Mouse (Mus musculus): ENCODE data around the gene Ndrg2. TPM values are rescaled to one million over a fixed set of nuclear protein-coding genes. Genes with fewer than 3 reads are reported as not detected.
"Not testable (repeated sequence)": the region's sequence is repeated elsewhere in the genome, so short reads cannot be mapped to it uniquely, and the experiment has no call there.

The Ndrg2 gene
- polyA plus RNA-seq, 1 experiment from 2014 or later: 421 TPM

GRCm38 (mm10) chr14:51889833-51890232 lies 24.1 kb downstream of the Ndrg2 start:
- peaks cover 49% of the 10 kb centered on the region for H3K36me3 ChIP-seq (ENCODE audit: control insufficient read depth, insufficient read depth)
- 82% methylated on average over 6 of the region's 6 CpGs for WGBS
- peaks cover 17% of the 10 kb centered on the region for H3K4me1 ChIP-seq (ENCODE audit: control insufficient read depth, insufficient read depth, low read length)
- no peaks in the 10 kb centered on the region for H3K27me3 ChIP-seq (ENCODE audit: control insufficient read depth, insufficient read depth, low read length)
- H3K27ac ChIP-seq (ENCODE audit: low read length): no peak overlapping the region
- H3K9me3 ChIP-seq (replicated peaks; ENCODE audit: control insufficient read depth, low read length): no peaks in the 10 kb centered on the region
- no peak for ATAC-seq (replicated peaks; ENCODE audit: extremely low read depth, insufficient read depth, low FRiP score)
- no peak overlapping the region for H3K9ac ChIP-seq (ENCODE audit: low read length)
- no peak overlapping the region for H3K4me3 ChIP-seq (ENCODE audit: low read length)
- H3K4me2 ChIP-seq (ENCODE audit: low read depth, low read length): no peak overlapping the region

GRCm38 (mm10) chr14:51886051-51886450 lies 27.9 kb downstream of the Ndrg2 start:
- Histone ChIP-seq H3K9me3 (replicated peaks; ENCODE audit: control insufficient read depth, low read length) (no peaks in the 10 kb centered on the region), H3K9ac (ENCODE audit: low read length) (no peak overlapping the region; the same call in 1 of the 2 replicates), H3K4me3 (ENCODE audit: low read length) (no peak overlapping the region), H3K36me3 (ENCODE audit: control insufficient read depth, insufficient read depth) (peaks cover 41% of the 10 kb centered on the region), H3K4me2 (ENCODE audit: low read depth, low read length) (peak overlapping the region; percentile 95), H3K4me1 (ENCODE audit: control insufficient read depth, insufficient read depth, low read length) (peaks cover 11% of the 10 kb centered on the region), H3K27ac (ENCODE audit: low read length) (no peak overlapping the region), H3K27me3 (ENCODE audit: control insufficient read depth, insufficient read depth, low read length) (no peaks in the 10 kb centered on the region)
- ATAC-seq (replicated peaks; ENCODE audit: extremely low read depth, insufficient read depth, low FRiP score): no peak
- 57% methylated on average over 6 of the region's 6 CpGs for WGBS

- ATAC-seq (replicated peaks; ENCODE audit: extremely low read depth, insufficient read depth, low FRiP score): peak; percentile 95
- Histone ChIP-seq H3K9me3 (replicated peaks; ENCODE audit: control insufficient read depth, low read length) (no peaks in the 10 kb centered on the region), H3K27me3 (ENCODE audit: control insufficient read depth, insufficient read depth, low read length) (no peaks in the 10 kb centered on the region), H3K27ac (ENCODE audit: low read length) (peak within 1 kb of the TSS; percentile 69), H3K36me3 (ENCODE audit: control insufficient read depth, insufficient read depth) (peaks cover 30% of the 10 kb centered on the region), H3K4me2 (ENCODE audit: low read depth, low read length) (peak within 1 kb of the TSS; percentile 95), H3K9ac (ENCODE audit: low read length) (peak within 1 kb of the TSS; percentile 77), H3K4me3 (ENCODE audit: low read length) (peak within 1 kb of the TSS; percentile 86), H3K4me1 (ENCODE audit: control insufficient read depth, insufficient read depth, low read length) (peaks cover 11% of the 10 kb centered on the region)
- WGBS: under 1% methylated on average over 43 of the region's 43 CpGs
Observed at GRCm38 (mm10) chr14:51884598-51885331, 29.2 kb downstream of the Ndrg2 start, which contains the start of gene Mettl17. Mettl17 (plus strand) TSS chr14:51884842.

- Histone ChIP-seq H3K9ac (ENCODE audit: low read length) (peak overlapping the region; percentile 70), H3K4me2 (ENCODE audit: low read depth, low read length) (peak overlapping the region; percentile 95), H3K4me1 (ENCODE audit: control insufficient read depth, insufficient read depth, low read length) (peaks cover 11% of the 10 kb centered on the region), H3K36me3 (ENCODE audit: control insufficient read depth, insufficient read depth) (peaks cover 24% of the 10 kb centered on the region), H3K4me3 (ENCODE audit: low read length) (peak overlapping the region; percentile 86), H3K27ac (ENCODE audit: low read length) (peak overlapping the region; percentile 69), H3K27me3 (ENCODE audit: control insufficient read depth, insufficient read depth, low read length) (no peaks in the 10 kb centered on the region), H3K9me3 (replicated peaks; ENCODE audit: control insufficient read depth, low read length) (no peaks in the 10 kb centered on the region)
- peak; percentile 1; the same call in 1 of the 2 replicates for ATAC-seq (replicated peaks; ENCODE audit: extremely low read depth, insufficient read depth, low FRiP score)
- WGBS: 2% methylated on average over 14 of the region's 14 CpGs
Observed at GRCm38 (mm10) chr14:51884031-51884544, 29.9 kb downstream of the Ndrg2 start.

GRCm38 (mm10) chr14:51883527-51884030 lies 30.4 kb downstream of the Ndrg2 start:
- Histone ChIP-seq H3K9me3 (replicated peaks; ENCODE audit: control insufficient read depth, low read length) (no peaks in the 10 kb centered on the region), H3K4me2 (ENCODE audit: low read depth, low read length) (peak overlapping the region; percentile 95), H3K4me3 (ENCODE audit: low read length) (peak overlapping the region; percentile 86), H3K9ac (ENCODE audit: low read length) (peak overlapping the region; percentile 70), H3K27ac (ENCODE audit: low read length) (peak overlapping the region; percentile 69), H3K27me3 (ENCODE audit: control insufficient read depth, insufficient read depth, low read length) (no peaks in the 10 kb centered on the region), H3K4me1 (ENCODE audit: control insufficient read depth, insufficient read depth, low read length) (peaks cover 11% of the 10 kb centered on the region), H3K36me3 (ENCODE audit: control insufficient read depth, insufficient read depth) (peaks cover 19% of the 10 kb centered on the region)
- ATAC-seq (replicated peaks; ENCODE audit: extremely low read depth, insufficient read depth, low FRiP score): peak; percentile 25; the same call in 1 of the 2 replicates
- WGBS: 0% methylated on average over 4 of the region's 4 CpGs

- ATAC-seq (replicated peaks; ENCODE audit: extremely low read depth, insufficient read depth, low FRiP score): no peak
- no peaks in the 10 kb centered on the region for H3K9me3 ChIP-seq (replicated peaks; ENCODE audit: control insufficient read depth, low read length)
- H3K4me1 ChIP-seq (ENCODE audit: control insufficient read depth, insufficient read depth, low read length): no peaks in the 10 kb centered on the region
- WGBS: 67% methylated on average over 3 of the region's 3 CpGs
- H3K4me3 ChIP-seq (ENCODE audit: low read length): no peak overlapping the region
- H3K27ac ChIP-seq (ENCODE audit: low read length): no peak overlapping the region
- H3K27me3 ChIP-seq (ENCODE audit: control insufficient read depth, insufficient read depth, low read length): no peaks in the 10 kb centered on the region
- no peak overlapping the region for H3K4me2 ChIP-seq (ENCODE audit: low read depth, low read length)
- H3K36me3 ChIP-seq (ENCODE audit: control insufficient read depth, insufficient read depth): no peaks in the 10 kb centered on the region
- H3K9ac ChIP-seq (ENCODE audit: low read length): no peak overlapping the region
Observed at GRCm38 (mm10) chr14:51877517-51877916, 36.4 kb downstream of the Ndrg2 start.

GRCm38 (mm10) chr14:51871741-51872140 lies 42.2 kb downstream of the Ndrg2 start:
- no peaks in the 10 kb centered on the region for H3K9me3 ChIP-seq (replicated peaks; ENCODE audit: control insufficient read depth, low read length)
- WGBS: 67% methylated on average over 9 of the region's 9 CpGs
- H3K36me3 ChIP-seq (ENCODE audit: control insufficient read depth, insufficient read depth): no peaks in the 10 kb centered on the region
- H3K27ac ChIP-seq (ENCODE audit: low read length): no peak overlapping the region
- no peaks in the 10 kb centered on the region for H3K27me3 ChIP-seq (ENCODE audit: control insufficient read depth, insufficient read depth, low read length)
- ATAC-seq (replicated peaks; ENCODE audit: extremely low read depth, insufficient read depth, low FRiP score): no peak
- H3K9ac ChIP-seq (ENCODE audit: low read length): no peak overlapping the region
- H3K4me2 ChIP-seq (ENCODE audit: low read depth, low read length): no peak overlapping the region
- H3K4me1 ChIP-seq (ENCODE audit: control insufficient read depth, insufficient read depth, low read length): no peaks in the 10 kb centered on the region
- H3K4me3 ChIP-seq (ENCODE audit: low read length): no peak overlapping the region

- ATAC-seq (replicated peaks; ENCODE audit: extremely low read depth, insufficient read depth, low FRiP score): no peak
- H3K9ac ChIP-seq (ENCODE audit: low read length): no peak overlapping the region
- no peaks in the 10 kb centered on the region for H3K27me3 ChIP-seq (ENCODE audit: control insufficient read depth, insufficient read depth, low read length)
- 68% methylated on average over 2 of the region's 2 CpGs for WGBS
- no peaks in the 10 kb centered on the region for H3K36me3 ChIP-seq (ENCODE audit: control insufficient read depth, insufficient read depth)
- H3K4me2 ChIP-seq (ENCODE audit: low read depth, low read length): no peak overlapping the region
- no peaks in the 10 kb centered on the region for H3K4me1 ChIP-seq (ENCODE audit: control insufficient read depth, insufficient read depth, low read length)
- no peak overlapping the region for H3K4me3 ChIP-seq (ENCODE audit: low read length)
- H3K27ac ChIP-seq (ENCODE audit: low read length): no peak overlapping the region
- no peaks in the 10 kb centered on the region for H3K9me3 ChIP-seq (replicated peaks; ENCODE audit: control insufficient read depth, low read length)
Observed at GRCm38 (mm10) chr14:51870756-51871155, 43.2 kb downstream of the Ndrg2 start.

- H3K27me3 ChIP-seq (ENCODE audit: control insufficient read depth, insufficient read depth, low read length); H3K4me3 ChIP-seq (ENCODE audit: low read length); H3K36me3 ChIP-seq (ENCODE audit: control insufficient read depth, insufficient read depth); H3K9me3 ChIP-seq (replicated peaks; ENCODE audit: control insufficient read depth, low read length); H3K9ac ChIP-seq (ENCODE audit: low read length); ATAC-seq (replicated peaks; ENCODE audit: extremely low read depth, insufficient read depth, low FRiP score); H3K4me1 ChIP-seq (ENCODE audit: control insufficient read depth, insufficient read depth, low read length); H3K4me2 ChIP-seq (ENCODE audit: low read depth, low read length); H3K27ac ChIP-seq (ENCODE audit: low read length): not testable (repeated sequence)
- WGBS: 22% methylated on average over 1 of the region's 1 CpGs
Observed at GRCm38 (mm10) chr14:51863603-51864002, 50.4 kb downstream of the Ndrg2 start.
